Mouse (Mus musculus) layer of hippocampus, adult 2 months (tissue): ENCODE data around the gene Srarp. TPM values are rescaled to one million over a fixed set of nuclear protein-coding genes. Genes with fewer than 3 reads are reported as not detected.

Source experiments
- DNase-seq, 2 experiments: peaks; one replicate each; pipeline ENCODE4 v3.0.0; 2022; ENCODE audit warnings: low spot score in 2 of 2
- H3K27ac ChIP-seq: fragments of 200-600 bp; 2 replicates; pipeline ENCODE4 v1.8.1; 2022
- H3K4me3 ChIP-seq: fragments of 200-600 bp; 2 replicates; pipeline ENCODE4 v1.8.1; 2022; ENCODE audit warnings: mild to moderate bottlenecking
- CTCF ChIP-seq: fragments of 200-600 bp; conservative IDR thresholded peaks from 2 replicates; pipeline ENCODE4 v1.8.1; 2022; ENCODE audit warnings: antibody characterized with exemption, mild to moderate bottlenecking, moderate library complexity
- long read RNA-seq, 2 experiments: library from polyadenylated mRNA; stranded (forward); transcript quantifications; one replicate each; pipeline ENCODE4 v2.0.0; 2021; ENCODE audit warnings: borderline mapping rate in 2 of 2
- total RNA-seq, 2 experiments: library from RNA; stranded (reverse); gene quantifications; 2 replicates each; pipeline ENCODE4 v1.2.3; 2021

Gene Srarp
- total RNA-seq = 1 to 10 TPM; 4.1 to 5.3 TPM
- long read RNA-seq, experiment 1 = 0 reads
- long read RNA-seq, experiment 2 = 0 reads

DNA sequence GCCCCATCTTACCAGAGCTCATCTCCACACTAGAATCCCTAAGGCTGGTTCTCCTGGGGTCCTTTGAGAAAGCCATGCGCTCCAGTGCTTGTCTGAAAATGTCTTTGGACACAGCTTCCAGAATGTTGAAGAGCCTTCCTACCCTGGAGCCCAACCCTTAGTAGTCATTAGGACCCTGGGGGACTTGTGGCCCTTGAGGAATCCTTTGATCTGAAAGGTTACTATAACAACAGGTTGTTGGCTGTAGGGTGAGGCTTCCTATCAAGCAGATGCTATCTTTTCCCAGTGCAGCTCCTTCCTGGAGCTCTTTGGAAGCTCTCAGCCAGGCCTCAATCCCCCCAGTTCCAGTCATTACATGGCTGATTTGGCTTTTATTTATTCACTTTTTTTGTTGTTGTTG lies at the start of gene Srarp:
Gene Srarp (minus strand): TSS at position 132 of the 400 bp plus-strand sequence.
- DNase-seq = no peak
- H3K27ac ChIP-seq = peak within 1 kb of the TSS; percentile 55; the same call in 1 of the 2 replicates
- TF ChIP-seq CTCF = no peak
- peak within 1 kb of the TSS; percentile 24; the same call in 1 of the 2 replicates for H3K4me3 ChIP-seq

- TF ChIP-seq CTCF = no peak
- Histone ChIP-seq H3K27ac (no peak overlapping the region), H3K4me3 (no peak overlapping the region)
- no peak for DNase-seq
Observed at GRCm38 (mm10) chr4:141484071-141484470, 48.2 kb upstream of the Srarp start.

GRCm38 (mm10) chr4:141479411-141479810 lies 43.5 kb upstream of the Srarp start:
- peak overlapping the region; percentile 92 for H3K27ac ChIP-seq
- peak; percentile 40 for TF ChIP-seq CTCF
- no peak for DNase-seq
- no peak overlapping the region for H3K4me3 ChIP-seq

DNA sequence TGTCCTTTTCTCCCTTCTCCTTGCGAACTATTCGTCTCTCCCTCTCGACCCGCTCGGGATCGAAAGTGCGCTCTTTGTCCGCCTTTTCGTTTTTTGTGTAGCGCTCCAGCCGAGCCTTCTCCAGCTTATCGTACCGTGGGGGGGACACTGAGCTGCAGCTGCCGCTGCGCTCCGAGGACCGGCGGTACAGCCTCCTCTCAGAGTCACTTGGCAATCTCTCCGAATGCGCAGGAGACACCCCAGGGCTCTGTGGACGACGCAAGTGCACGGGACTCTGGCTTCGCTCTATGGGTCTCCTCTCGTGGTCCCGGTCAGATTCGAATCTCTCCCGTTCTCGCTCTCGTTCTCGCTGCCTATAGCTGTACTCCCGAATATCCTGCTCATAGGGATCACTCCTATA lies 42.9 kb upstream of the Srarp start:
- no peak for TF ChIP-seq CTCF
- no peak for DNase-seq
- peak overlapping the region; percentile 92 for H3K27ac ChIP-seq
- no peak overlapping the region for H3K4me3 ChIP-seq

DNA sequence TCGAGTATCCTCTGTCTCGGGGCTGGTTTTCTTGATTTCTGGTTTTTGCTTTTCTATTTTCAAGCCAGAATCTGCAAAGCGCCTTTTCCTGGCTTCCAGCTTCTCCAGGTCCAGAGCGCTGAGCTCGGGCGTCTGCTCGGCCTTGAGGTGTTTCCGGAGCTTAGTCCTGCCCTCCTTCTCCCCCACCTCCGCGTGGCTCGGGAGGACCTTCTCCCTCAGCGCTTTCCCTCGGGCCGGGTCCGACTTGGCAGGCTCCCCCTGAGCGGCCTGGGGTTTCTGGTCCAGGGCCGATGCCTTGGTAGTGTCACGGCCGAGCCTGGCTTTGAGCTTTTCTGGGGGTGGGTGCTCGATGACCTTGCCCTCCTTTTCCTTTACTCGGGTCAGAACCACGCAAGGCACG lies 42.3 kb upstream of the Srarp start:
- no peak for TF ChIP-seq CTCF
- Histone ChIP-seq H3K27ac (peak overlapping the region; percentile 92), H3K4me3 (no peak overlapping the region)
- DNase-seq = no peak

DNA sequence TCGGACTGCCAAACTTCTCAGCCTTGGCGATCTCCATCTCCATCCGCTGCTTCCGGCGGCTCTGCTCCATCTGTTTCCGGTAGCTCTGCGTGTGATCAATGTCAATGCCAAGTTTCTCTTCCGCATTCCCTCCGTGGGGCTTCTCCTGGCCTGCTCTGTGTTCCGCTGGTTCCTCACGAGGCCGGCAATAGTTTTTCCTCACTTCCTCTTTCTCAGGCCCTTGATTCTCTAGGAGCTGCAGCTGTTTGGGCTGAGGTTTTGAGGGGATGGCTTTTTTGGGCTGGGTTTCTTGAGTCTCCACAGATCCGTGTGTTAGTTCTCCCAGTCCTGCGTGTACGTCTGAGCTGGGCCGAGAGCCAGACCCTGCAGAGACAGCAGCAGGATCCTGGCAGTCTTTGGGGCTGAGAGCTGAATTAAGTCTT lies 41.8 kb upstream of the Srarp start:
- Histone ChIP-seq H3K27ac (peak overlapping the region; percentile 92), H3K4me3 (no peak overlapping the region)
- no peak for TF ChIP-seq CTCF
- DNase-seq = peak; percentile 66 to 76

DNA sequence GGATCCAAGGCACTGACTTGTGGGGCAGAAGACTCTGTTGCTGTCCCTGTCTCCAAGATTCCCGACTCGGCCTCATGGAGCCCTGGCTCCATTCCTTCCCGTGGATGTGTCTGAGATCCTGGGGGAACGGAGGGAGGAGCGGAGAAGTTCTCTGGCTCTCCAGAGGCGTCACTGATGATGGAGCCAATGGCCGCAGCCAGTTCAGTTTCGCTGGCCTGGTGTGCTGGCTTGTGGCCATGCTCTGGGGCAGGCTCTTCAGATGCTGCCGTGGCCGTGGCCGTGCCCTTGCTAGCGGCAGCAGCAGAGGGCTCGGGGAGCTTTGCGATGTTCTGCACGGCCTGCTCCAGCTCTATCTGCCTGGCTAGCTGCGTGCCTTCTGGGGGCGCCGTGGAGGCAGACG lies 38.5 kb upstream of the Srarp start:
- DNase-seq = no peak
- no peak overlapping the region for H3K27ac ChIP-seq
- TF ChIP-seq CTCF = 0 out of 2 replicates have a peak, but pooled peaks have one; percentile 9
- no peak overlapping the region for H3K4me3 ChIP-seq

GRCm38 (mm10) chr4:141472641-141473321 lies 36.9 kb upstream of the Srarp start:
- no peak for DNase-seq
- Histone ChIP-seq H3K27ac (no peak overlapping the region), H3K4me3 (no peak overlapping the region)
- no peak for TF ChIP-seq CTCF

- Histone ChIP-seq H3K4me3 (no peak overlapping the region), H3K27ac (no peak overlapping the region)
- TF ChIP-seq CTCF = no peak
- no peak for DNase-seq
Observed at GRCm38 (mm10) chr4:141471491-141471890, 35.6 kb upstream of the Srarp start.

DNA sequence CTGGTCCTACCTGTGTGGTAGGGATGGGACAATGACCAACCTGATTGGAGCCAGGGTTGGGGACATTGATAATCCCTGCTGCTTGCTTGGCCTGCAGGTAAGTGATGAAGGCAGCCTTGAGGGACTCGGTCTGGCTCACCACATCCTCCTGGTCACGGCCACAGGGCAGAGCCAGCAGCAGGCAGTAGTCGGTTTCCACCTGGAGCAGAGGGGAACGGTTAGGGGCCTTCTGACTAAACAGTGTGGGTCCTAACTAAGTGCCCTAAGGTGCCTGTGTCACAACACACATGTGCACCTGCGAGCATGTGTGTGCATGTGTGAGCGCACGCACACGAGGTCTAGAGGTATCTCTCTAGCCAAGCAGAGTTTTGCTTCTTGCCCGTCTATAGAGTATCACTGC lies 33.4 kb upstream of the Srarp start:
- peak overlapping the region; percentile 79 for H3K27ac ChIP-seq
- DNase-seq = no peak
- TF ChIP-seq CTCF = no peak
- no peak overlapping the region for H3K4me3 ChIP-seq

DNA sequence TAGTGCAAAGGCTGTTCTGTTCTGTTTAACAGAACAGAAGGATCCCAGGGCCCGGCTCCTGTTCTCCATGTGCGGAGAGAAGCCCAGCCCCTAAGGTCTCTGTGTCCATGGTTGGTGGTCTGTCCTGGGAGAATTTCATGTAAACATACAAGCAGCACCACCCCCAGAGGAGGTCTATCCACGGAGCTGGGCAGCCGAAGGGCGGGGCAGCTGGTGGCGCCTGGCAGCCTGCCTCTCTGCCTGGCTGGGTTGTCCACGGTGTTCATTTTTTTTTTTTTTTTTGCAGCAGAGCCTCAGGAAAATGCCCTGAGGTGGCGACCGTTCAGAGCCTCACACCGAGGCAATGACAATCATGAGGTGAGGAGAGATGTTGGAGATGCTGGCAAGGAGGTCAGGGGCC lies 32.7 kb upstream of the Srarp start:
- no peak for TF ChIP-seq CTCF
- H3K27ac ChIP-seq = peak overlapping the region; percentile 79

DNA sequence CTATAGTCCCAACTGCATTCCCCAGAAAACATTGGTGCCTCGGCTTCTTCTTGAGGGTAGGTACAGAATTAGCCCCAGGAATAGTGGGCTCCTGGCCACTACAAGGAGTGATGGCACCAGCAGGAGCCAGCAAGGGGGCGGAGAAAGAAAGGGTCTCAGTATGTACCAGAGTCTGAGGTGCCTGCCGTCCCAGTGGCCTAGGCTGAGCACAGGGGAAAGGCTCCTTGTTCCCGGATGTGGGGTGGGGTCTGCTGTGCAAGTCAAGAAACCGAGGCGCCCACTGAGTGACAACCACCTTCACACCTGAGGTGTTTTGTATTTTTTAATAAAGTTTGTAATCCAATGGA lies 31.6 kb upstream of the Srarp start:
- no peak for TF ChIP-seq CTCF
- Histone ChIP-seq H3K4me3 (no peak overlapping the region), H3K27ac (peak overlapping the region; percentile 14; the same call in 1 of the 2 replicates)
- DNase-seq = no peak

More for the DNA sequence above, 32.7 kb upstream of the Srarp start:
- DNase-seq = no peak
- H3K4me3 ChIP-seq = no peak overlapping the region

- peak; percentile 59 for TF ChIP-seq CTCF
- Histone ChIP-seq H3K27ac (peak overlapping the region; percentile 14; the same call in 1 of the 2 replicates), H3K4me3 (no peak overlapping the region)
Observed at GRCm38 (mm10) chr4:141466844-141467580, 31.1 kb upstream of the Srarp start.

More at GRCm38 (mm10) chr4:141466844-141467580, 31.1 kb upstream of the Srarp start:
- no peak for DNase-seq
